Mouse (Mus musculus) mesoderm, embryonic 11.5 days (tissue): ENCODE data around the gene Pnpla6.
"Not testable (repeated sequence)": the region's sequence is repeated elsewhere in the genome, so short reads cannot be mapped to it uniquely, and the experiment has no call there.

ENCODE experiments used
- DNase-seq: peaks from one replicate; pipeline ENCODE4 v3.0.0-alpha.2; 2012; ENCODE audit warnings: low read depth, low spot score

The Pnpla6 gene

DNA sequence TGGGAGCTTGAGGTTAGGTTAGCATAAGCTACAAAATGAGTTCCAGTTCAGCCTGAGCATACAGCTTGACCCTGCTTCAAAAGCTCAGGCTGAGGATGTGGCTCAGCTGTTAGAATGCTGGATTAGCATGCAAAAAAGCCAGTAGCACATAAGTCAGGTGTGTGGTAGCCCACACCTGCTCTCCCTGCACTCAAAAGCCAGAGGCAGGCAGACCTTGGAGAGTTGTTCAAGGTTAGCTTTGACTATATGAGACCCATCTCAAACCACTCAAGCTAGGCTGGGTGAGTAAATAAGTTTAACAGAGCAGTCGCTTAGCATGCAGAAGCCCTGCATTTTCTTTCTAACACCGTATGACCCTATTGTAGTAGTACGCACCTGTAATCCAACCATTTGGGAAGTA, 59.4 kb downstream of the Pnpla6 start:
- DNase-seq, result no peak

DNA sequence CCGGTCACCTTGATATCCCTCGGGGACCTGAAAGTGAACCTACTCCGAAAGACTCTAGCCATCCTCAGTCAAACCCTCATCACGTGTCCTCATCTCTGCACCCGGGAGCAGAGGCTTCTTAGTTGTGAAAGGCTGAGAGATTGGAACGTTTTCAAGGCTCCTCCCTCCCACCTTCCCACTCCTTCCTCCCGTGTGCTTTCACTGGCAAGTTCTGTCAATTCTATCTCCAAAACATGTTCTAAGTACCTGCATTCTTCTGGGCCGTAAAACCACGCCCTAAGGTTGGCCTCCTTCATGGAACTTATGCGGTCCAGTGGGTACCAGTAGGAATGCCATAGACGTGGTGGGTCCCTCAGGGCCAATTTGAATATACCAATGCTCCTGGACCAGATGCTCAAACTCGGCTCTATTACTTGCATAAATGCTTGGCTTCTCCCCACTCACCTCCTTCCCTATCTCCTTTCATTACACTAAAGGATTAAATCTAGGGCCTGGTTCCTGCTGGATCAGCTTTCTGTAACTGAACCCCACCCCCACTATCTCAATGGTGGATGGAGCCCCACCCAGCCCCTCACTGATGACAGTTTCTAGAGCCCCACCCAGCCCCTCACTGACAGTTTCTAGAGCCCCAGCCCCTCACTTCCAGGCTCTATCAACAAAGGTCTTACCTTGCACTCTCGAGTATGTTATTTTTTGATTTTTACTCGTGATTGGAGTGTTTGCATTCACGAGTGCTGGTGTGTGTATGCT, 61.2 kb downstream of the Pnpla6 start:
- DNase-seq, result no peak

GRCm38 (mm10) chr8:3579390-3580364, 64.5 kb downstream of the Pnpla6 start:
- no peak for DNase-seq

- not testable (repeated sequence) for DNase-seq
Observed at GRCm38 (mm10) chr8:3581961-3582360, 66.8 kb downstream of the Pnpla6 start.

DNA sequence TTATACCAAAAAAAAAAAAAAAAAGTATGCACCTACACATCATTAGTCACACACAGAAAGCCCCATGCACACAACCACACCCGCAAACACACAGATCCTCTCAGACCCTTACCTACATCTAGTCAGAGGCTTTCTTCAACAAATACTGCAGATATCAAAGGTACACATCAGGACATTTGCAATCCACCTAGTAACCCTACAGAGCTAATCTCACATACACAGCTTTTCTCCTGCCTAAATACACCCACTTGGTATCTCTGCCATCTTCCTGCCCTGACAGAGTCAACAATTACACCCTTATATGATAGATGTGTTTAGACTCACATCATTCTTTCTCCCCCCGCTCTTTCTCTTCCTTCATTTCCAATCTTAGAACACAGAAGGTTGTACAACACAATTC, 71.3 kb downstream of the Pnpla6 start:
- no peak for DNase-seq

- DNase-seq, result no peak
Observed at GRCm38 (mm10) chr8:3586993-3587390, 71.8 kb downstream of the Pnpla6 start, which contains the start of gene Camsap3. Gene Camsap3 (plus strand): TSS chr8:3587293.

- DNase-seq, result peak; percentile 63
Observed at GRCm38 (mm10) chr8:3587391-3588257, 72.4 kb downstream of the Pnpla6 start.

GRCm38 (mm10) chr8:3588258-3588633, 73.1 kb downstream of the Pnpla6 start:
- peak; percentile 8 for DNase-seq

GRCm38 (mm10) chr8:3593470-3593869, 78.3 kb downstream of the Pnpla6 start:
- DNase-seq, result no peak
